Mouse (Mus musculus) left cerebral cortex, postnatal 25 days (tissue): Measurements from ENCODE around the gene Phb2. TPM values are rescaled to one million over a fixed set of nuclear protein-coding genes. Genes with fewer than 3 reads are reported as not detected.
"Not testable (repeated sequence)": the region's sequence is repeated elsewhere in the genome, so short reads cannot be mapped to it uniquely, and the experiment has no call there.

Experiments
- DNase-seq, 2 experiments: peaks; one replicate each; pipeline ENCODE4 v3.0.0; 2022; ENCODE audit warnings: low spot score in 2 of 2, mixed read lengths in 1 of 2
- intact Hi-C: fragments of 180-260 bp; cut with DNase I; formaldehyde crosslinking; loops from one replicate; pipeline ENCODE4 v1.15.1; 2025
- total RNA-seq, 2 experiments: library from RNA; stranded (reverse); gene quantifications; 2 replicates each; pipeline ENCODE4 v1.2.3; 2021

Gene Phb2
- total RNA-seq: 100 to 1,000 TPM; 112 to 120 TPM

DNA sequence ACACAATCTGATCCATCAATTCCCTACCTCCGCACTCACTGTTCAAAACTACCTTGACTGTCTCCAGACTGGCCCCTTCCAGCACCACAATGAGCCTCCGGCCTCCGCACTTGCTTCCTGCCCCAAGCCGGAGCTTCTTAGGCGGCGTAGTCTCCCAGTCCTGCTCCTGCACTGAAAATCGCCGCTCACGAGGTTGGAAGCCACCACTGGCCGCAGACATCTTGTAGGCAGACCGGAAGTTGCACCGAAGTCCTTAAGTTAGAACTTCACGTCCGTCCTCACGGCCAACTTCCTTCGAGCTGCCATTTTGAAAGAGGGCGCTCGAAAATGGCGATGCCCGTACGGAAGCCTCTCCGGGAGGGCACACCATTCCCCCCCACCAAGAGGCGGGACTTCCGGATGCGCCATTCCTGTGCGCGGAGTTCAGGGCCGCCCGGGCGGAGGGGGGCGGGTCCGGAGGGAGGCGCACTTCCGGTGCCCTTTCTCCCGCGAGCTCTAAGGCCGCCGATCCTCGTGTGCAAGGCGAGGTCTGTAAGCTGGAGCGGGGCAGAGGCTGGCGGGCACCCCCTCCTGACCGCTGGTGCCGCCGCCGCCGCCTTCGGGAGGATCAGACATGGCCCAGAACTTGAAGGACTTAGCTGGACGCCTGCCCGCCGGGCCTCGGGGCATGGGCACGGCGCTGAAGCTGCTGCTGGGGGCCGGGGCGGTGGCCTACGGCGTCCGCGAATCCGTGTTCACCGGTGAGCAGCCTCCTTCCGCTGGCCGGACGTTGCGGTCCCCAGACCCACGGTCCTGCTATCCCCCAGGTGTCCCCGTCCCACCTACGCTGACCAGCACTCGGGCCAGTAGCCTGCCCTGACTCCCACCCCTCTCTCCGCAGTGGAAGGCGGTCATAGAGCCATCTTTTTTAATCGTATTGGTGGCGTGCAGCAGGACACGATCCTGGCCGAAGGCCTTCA, at the start of gene Phb2, which contains the start of gene Emg1:
Phb2 (plus strand) TSS at position 513 of the 959 bp plus-strand sequence.
Emg1 (minus strand) TSS at position 355 of the 959 bp plus-strand sequence.
- peak; percentile 98 to 99 for DNase-seq
- intact Hi-C loops: loop anchor here (2.0 to 5.0 kb wide), 4 partner anchors 29 to 295 kb away; partner anchors contain the start of genes Atn1, Gm45234, Grcc10 and Lpcat3

DNA sequence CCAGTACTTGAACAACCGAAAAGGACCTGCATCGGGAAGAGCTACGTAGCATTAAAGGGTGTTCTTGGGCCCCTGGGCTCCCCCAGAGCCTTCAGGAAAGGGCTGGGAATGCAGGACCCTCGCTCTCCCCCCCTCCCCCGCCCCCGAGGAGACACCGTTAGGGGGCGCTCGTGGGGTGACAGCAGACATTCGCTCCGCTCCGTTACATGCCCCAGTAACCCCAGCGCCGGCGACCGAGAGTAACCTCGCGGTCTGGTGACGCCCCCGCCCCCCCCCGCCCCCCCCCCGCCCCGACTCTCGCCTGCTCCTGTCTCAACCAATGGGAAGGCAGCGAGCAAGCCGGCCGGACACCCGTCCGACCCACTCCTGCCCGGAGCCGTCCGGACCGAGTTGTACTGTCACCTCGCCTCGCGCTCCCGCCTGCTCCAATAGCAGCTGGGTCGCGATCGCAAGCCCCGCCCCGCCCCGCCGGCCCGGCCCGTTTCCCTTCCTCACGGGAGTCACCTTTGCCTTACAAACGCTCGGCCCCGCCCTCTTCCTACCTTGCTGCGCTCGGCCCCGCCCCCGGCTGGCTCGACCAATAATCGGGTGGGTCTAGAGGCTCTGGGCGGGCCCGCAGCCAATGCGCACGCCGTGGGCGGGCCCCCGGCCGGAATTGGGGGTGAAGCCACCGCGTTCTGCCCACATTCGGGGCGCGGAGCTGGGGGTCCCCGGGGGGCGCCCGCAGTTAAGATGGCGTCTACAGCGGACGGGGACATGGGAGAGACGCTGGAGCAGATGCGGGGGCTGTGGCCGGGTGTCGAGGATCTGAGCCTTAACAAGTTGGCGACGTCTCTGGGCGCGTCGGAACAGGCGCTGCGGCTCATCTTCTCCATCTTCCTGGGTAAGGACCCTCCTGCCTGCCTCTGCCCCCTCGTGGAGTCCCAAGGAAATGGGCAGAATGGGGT, 49.4 kb upstream of the Phb2 start, which contains the start of gene Lpcat3:
Lpcat3 (plus strand) TSS at position 551 of the 947 bp plus-strand sequence.
- intact Hi-C loops: loop anchor here (2.0 to 5.0 kb wide), 3 partner anchors 40 to 95 kb away; partner anchors contain the start of genes Atn1, Emg1, Gm45234 and Phb2
- peak; percentile 98 for DNase-seq

DNA sequence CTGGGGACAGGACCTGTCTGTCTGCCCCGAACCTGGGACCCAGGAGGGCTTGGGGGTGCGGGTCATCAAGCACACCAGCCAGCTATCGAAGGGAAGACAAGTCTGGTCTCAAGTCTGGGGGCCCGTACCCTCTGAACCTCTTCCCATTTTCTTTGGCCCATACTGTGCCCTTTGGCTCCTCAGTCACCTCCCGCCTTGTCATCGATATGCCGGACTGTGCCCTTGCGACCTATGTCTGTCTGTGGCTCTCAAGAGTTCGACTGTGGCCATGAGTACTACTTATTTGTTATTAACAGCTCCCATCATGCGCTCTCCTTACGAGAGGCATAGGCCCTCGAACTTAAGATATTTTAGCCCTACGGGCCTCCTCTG, 48.7 kb upstream of the Phb2 start:
- intact Hi-C loops: loop anchor here (2.0 to 5.0 kb wide), 3 partner anchors 39 to 94 kb away; partner anchors contain the start of genes Atn1, Emg1, Gm45234 and Phb2
- no peak for DNase-seq

DNA sequence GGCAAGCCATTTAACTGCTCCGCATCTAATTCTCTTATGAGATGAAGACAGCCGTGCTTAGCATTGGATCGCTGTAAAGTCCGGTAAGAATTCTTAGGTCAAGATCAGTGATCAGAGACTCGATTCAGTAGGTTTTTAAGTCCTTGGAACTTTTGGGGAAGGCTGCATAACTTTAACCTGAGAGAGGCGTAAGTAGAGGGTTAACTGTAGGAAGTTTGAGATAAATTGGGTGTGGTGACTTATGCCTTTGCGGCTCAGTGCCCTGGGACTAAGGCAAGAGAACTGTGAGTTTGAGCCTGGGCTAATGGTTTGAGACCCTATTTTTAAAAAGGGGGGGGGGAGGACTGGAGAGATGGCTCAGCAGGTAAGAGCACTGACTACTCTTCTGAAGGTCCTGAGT, 47.9 kb upstream of the Phb2 start:
- intact Hi-C loops: loop anchor here (5.0 kb wide), 2 partner anchors 38 to 93 kb away; partner anchors contain the start of genes Atn1 and Gm45234
- no peak for DNase-seq

DNA sequence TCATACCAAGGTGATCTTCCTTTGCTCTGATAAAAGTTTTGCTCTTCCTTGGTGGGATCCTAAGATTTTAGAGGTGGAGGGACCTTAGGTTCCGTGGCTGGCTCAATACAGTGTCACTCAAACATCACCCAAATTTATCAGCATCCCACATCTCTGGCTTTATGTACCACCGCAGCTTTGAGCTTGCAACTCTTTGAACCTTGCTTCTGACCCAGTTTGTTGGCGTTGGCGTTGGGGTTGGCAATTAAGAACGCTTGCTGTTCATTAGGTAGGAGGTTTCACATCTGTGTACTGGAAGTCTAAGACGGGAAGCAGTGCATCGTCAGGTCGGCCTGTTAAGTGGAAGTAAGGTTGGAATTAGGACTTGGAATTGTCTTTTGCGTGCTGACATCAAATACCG, 47.1 kb upstream of the Phb2 start:
- intact Hi-C loops: no loop called here

DNA sequence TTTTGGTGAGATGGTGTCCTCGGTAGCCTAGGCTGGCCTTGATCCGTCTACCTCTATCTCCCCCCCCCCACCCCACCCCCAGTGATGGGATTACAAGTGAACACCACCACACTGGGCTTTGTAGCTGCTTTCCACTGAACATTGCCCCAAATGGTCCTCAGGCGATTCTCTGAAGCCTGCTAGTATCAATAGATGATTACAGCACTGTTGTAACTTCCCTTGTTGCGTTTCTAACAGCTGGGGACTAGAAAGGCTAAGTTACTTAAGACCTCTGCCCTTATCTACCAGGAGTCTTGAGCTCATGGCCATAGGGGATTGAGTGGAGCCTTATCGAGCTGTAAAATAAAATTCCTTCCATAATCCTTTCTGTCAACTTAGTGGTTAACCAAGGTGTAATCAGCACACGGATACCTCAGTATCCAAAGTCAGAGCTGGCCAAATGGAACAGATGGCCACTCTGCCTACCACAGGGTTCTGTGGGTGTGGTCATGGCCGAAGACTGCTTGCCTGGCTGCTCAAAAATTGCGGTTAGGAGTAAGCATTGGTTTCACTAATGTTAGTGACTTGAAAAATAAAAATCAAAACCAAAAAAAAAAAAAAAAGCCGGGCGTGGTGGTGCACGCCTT, 42.8 kb upstream of the Phb2 start:
- intact Hi-C loops: no loop called here
- no peak for DNase-seq

More for the DNA sequence above, 47.1 kb upstream of the Phb2 start:
- no peak for DNase-seq

DNA sequence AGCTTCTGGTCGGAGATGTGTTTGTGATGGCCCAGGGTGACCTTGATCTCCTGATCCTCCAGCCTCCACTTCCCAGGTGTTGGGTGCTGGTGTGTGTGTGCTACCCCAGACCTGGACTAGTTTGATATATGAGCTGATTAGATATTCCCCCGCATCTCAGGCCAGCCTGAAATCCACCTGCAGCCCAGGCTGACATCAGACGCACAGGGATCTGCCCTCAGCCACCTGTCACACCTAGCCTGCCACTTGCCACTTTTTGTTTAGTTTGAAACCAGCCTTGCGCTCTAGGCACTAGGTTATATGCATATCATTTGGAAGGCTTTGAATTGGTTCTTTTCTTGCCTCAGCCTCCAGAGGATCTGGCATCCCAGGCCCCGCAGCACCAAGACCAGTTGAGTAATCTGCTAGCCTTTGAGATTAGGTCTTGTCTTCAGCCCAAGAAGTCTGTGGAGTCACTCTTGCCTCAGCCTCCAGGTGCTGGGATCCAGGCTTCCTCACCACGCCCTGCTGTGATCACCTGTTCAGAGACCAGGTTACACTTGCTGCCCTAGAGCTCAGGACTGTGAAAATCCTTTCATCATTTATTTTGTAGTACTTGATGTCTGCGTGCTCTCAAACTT, 41.7 kb upstream of the Phb2 start:
- no peak for DNase-seq
- intact Hi-C loops: no loop called here

DNA sequence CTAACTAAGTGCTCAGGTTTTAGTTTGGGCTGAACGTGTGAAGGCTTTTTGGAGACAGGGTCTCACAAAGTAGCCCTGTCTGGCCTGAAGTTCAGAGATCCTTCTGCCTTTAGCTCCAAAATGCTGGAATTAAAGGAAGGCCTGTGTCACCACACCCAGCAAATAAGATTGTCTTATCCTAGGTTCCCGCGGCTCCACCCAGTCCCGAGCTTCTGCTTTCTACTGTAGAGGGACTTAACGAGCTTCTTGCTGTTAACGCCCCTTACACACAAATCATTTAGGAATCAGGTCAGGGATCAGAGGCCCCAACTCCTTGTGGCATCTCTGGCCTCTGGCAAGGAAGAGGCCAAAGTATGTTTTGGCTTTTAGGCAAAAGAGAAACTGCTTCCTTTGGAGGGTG, 40.0 kb upstream of the Phb2 start:
- DNase-seq: no peak
- intact Hi-C loops: no loop called here

DNA sequence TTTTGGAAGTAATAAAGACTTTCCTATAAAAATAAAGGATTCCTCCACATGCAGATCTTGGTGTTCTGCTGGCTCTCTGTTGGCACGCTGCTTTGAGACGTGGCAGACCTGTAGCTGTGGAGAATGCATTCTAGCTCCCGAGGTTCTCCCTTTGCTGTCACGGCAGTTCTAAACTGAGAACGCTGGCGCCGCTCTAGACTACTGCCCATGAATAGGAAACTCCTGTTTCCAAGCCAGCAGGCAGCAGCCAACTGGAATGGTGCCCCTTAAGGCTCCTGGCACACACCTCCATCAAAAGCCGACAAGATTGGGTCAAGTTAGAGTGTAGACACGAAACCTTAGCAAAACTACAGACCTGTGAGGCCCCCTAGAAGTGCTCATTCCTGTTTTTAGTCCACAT, 38.5 kb upstream of the Phb2 start:
- intact Hi-C loops: no loop called here
- peak; percentile 31 to 77 for DNase-seq

DNA sequence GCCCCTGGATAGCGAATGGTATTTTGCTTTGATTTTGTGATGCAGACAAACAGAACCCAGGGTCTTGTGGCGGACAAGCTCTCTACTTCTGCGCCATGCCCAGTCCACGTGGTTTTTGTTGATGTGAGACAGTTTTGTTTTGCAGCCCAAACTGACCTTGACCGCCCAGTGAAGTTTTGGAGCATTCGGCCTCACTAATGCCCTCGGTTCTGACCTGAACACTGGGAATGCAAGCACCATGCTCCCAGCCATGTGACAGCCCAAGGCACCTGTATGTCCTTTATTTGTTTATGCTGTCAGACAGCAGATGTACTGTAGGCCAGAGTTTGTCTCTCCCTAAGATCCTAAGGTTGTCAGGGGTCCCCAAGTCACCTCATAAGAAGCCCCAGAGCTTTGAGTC, 37.5 kb upstream of the Phb2 start:
- DNase-seq: no peak
- intact Hi-C loops: no loop called here

DNA sequence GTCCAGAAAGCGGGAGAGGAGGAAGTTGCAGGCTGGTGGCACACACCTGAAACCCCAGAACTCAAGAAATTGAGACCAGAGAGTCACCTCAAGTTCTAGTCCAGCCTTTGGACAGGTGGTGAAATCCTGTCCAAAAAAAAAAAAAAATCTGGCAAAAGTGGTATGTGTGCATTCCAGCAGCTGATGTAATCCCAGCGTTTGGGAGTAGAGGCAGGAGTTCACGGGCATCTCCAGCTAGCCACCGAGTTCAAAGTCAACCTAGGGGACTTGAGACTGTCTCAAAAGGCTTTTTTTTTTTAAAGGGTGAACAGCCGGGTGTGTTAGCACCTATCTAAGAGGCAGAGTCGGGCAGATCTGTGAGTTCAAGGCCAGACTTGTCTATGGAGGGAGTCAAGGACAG, 36.0 kb upstream of the Phb2 start:
- intact Hi-C loops: no loop called here
- no peak for DNase-seq

DNA sequence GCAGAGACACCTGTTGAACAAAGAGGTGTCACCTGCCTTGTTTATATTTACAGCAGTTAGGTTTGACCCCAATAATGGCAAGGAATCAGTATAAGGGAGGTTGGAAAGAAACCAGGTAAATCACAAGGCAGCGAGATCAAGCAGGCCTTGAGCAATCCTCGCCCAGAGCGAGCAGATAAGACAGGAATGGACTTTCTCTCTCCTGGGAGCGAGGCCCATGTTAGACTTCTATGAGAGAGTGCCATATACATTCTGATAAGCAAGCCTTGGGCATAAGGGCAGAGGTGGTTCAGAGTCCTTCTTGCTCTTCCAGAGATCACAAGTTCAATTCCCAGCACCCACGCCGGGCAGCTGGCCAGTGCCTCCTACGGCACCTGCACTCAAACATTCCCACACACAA, 33.4 kb upstream of the Phb2 start:
- no peak for DNase-seq
- intact Hi-C loops: no loop called here

DNA sequence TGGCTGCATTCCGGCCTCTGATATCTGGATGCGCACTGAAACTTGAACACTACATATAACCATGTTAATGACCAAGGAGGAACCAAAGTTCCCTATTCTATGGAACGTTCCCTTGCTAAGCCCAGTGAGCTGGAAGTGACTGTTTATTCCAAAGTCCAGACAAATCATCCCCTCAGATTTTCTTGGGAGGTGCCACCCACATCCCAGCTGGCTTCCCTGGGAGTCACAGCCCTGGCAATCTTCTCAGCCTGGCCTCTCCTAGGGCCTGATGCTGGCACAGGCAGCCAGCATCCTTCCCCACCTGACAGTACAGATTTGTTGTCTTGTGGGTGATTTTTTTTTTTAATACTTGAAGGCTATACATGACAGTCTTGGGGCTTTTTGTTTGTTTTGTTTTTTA, 32.6 kb upstream of the Phb2 start:
- DNase-seq: peak in 1 of 2 experiments; percentile 56
- intact Hi-C loops: no loop called here

DNA sequence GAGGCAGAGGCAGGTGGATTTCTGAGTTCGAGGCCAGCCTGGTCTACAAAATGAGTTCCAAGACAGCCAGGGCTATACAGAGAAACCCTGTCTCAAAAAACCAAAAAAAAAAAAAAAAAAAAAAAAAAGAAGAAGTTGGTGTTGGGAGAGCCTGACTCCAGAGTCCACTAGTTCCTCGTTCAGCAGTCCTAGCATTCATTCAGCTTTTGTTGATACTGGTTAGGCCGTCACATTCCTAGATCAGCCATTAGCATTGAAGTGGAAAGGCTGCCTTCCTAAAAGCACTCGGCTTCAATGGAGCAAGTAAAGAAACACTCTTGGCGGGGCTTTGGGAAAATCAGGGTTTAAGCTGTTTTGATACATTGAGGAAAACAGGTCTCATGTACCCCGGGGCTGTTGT, 29.8 kb upstream of the Phb2 start:
- DNase-seq, intact Hi-C loops: not testable (repeated sequence)

DNA sequence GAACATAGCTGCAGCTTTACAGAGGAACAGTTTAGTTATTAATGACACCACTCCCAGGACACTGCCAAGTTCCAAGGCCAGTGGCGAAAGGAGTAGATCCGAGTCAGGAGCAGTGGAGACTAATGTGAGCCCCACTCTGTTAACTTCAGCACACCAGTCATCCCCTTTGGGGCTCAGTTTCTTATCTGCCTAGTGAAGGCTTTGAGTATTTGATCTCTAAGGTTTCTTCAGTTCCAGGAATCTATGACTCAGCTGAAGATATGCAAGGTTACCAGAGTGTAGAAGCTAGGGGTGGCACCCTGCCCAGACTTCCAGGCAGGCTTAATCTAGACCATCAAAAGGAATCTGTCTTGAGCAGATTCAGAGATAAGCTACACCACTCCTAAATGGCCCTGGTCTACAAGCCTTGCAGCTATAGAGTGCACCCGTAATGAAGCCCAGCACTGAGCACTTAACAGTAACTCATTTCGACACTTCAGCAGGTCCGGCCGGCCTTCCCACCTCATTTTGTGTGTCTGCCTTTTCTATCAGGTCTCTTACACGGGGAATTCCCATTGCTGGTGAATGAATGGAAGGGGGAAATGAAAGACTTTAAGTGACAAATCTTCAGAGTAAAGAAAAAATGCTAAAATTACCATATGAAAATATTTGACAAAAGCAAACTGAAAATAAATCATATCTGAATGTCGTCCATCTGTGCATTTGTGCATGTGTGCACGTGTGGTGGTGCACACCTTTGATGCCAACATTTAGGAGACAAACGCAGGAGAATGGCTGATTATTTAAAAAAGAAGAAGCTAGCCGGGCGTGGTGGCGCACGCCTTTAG, 28.3 kb upstream of the Phb2 start:
- DNase-seq: peak in 1 of 2 experiments; percentile 62
- intact Hi-C loops: no loop called here

DNA sequence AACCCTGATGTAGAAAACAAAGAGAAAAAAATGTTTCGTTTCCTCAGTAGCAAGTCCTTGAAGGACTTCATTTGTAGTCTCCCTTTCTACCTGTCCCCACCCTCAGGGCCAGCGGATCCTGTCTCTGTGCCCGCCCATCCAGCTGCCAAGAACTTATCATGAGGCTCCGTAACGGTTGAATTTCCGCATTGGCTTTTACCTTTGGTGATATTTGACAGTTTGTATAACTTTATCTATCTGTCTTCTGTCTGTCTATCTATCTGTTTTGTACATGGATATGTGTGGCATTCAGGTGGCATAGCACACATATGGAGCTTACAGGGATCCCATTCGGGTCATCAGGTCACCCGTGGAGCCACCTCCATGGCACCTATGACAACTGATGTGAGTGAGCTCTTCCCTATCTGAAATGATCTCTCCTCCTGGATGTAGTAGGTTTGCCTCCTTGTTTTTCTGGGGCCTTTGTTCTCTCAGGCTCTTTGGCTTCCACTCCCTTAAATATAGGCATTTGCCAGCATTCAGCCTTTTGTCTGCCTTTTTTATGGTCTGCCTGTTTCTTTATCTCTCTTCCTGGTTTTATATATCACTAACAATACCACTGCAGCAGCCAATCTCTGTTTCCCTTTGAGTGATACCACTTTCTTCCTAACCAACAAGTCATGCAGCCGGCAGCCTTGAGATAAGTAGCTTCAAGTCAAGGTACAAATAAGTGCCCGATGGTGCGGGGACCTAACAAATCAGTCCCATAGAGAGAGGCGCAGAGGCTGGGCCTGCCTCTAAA, 26.3 kb upstream of the Phb2 start:
- no peak for DNase-seq
- intact Hi-C loops: no loop called here

DNA sequence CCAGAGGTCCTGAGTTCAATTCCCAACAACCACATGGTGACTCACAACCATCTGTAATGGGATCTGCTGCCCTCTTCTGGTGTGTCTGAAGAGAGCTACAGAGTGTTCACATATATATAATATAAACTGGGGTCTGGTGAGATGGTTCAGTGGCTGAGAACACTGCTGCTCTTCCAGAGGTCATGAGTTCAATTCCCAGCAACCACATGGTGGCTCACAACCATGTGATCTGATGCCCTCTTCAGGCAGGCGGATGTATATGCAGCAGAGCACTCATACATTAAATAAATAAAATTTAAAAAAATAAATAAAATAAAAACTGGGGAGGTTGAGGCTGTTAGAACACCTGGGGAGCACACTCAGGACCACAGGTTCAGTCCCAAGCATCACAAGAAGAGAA, 25.5 kb upstream of the Phb2 start:
- DNase-seq, intact Hi-C loops: not testable (repeated sequence)
